Mouse (Mus musculus) heart, postnatal 36 days (tissue): ENCODE data around the gene Cavin3. TPM values are rescaled to one million over a fixed set of nuclear protein-coding genes. Genes with fewer than 3 reads are reported as not detected.
"Not testable (repeated sequence)": the region's sequence is repeated elsewhere in the genome, so short reads cannot be mapped to it uniquely, and the experiment has no call there.

Source experiments
- DNase-seq, 2 experiments: peaks; one replicate each; pipeline ENCODE4 v3.0.0; 2021 to 2022
- intact Hi-C: fragments of 180-260 bp; cut with DNase I; formaldehyde crosslinking; loops from one replicate; pipeline ENCODE4 v1.15.1; 2025
- total RNA-seq, 2 experiments: library from RNA; stranded (reverse); gene quantifications; 2 replicates each; pipeline ENCODE4 v1.2.3; 2021

Cavin3 gene
- total RNA-seq, 2 experiments from 2014 or later = 19.9 to 22.4 TPM

DNA sequence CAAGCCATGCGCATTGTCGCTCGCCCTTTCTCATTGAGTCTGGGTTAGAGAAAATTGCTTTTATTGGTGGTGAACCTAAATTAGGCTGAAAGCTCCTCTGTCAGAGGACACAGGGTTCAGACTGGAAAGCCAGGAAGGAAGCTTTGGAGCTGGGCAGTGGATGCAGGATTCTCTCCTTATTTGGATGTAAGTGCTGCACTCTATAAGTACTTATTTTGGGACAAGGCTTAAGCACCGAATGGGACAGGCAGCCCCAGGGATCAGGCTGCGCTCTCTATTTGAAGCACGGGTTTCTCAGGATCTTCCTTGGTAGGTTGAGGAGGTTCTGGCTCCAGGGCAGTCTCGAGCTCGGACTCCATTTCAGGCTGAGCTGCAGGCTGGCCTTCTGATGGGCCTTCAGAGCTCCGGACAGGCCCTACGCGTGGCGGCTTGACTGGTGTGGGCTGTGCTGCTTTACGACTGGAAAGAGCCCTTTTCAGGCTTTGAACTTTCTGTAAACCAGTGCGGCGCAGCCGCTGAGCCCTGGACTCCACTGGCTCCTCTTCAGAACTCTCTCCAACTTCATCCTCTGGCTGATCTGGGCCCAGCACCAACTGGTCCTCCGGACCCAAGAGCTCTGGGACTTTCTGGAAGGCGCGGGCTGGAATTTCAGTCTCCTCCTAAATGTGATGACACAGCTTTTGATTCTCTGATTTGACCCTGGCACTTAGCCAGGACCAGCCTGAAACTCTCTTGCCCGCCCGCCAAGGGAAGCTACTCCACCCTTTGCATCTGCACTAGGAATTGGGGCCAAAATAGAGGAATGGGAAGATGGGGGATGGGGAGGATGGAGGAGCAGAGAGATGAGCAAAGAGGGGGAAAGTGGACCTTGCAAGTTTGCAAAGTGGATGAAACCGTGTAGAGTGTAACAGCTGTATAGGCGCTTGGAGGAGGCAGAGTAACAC lies 1.3 kb downstream of the Cavin3 start:
- DNase-seq = peak; percentile 61 to 70
- intact Hi-C loops = loop anchor here (2.0 to 5.0 kb wide), 4 partner anchors 34 to 331 kb away; partner anchors contain the start of genes Mrpl17 and Trim3

GRCm38 (mm10) chr7:105480081-105480480 lies 2.0 kb downstream of the Cavin3 start:
- intact Hi-C loops = loop anchor here (2.0 to 5.0 kb wide), 4 partner anchors 35 to 332 kb away; partner anchors contain the start of genes Mrpl17 and Trim3
- DNase-seq = peak in 1 of 2 experiments; percentile 7

- DNase-seq = no peak
- intact Hi-C loops = loop anchor here (2.0 kb wide), 1 partner anchor 68 kb away; no protein-coding TSS in a partner anchor
These were observed 2.9 kb downstream of the Cavin3 start for GRCm38 (mm10) chr7:105479232-105479631.

DNA sequence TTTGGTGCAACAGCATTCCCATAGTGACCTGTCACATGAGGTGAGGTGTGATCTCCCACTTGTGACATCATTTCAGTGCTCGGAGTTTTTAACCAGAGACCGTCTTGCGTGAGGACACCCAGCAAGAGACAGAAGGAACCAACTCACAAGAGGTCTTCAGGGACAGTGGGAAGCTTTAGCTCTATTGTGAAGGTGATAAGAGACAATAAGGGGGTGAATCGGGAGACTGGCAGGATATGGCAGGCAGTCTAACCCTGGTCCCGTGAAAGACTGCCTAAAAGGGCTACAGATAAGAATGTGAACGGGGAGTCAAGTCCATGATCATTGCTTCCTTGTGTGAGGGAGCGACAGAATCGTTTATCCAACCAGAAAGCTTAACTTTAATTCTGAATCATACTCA lies 3.8 kb downstream of the Cavin3 start:
- no peak for DNase-seq
- intact Hi-C loops = loop anchor here (2.0 kb wide), 1 partner anchor 68 kb away; no protein-coding TSS in a partner anchor

GRCm38 (mm10) chr7:105477841-105478240 lies 4.3 kb downstream of the Cavin3 start:
- peak; percentile 35 to 48 for DNase-seq
- intact Hi-C loops = loop anchor here (2.0 kb wide), 1 partner anchor 67 kb away; no protein-coding TSS in a partner anchor

DNA sequence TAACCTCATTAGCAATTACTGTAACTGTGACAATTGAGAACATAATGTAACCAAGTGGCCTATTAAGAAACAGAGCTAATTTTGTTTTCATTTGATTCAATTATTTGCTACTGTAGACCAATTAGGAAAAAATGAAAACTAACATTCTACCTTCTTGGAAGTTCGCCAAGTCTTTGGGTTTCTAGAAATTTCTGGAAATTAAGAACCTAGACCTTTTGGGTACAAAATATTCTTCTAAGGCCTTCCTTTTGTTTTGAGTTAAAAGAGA lies 4.7 kb downstream of the Cavin3 start:
- DNase-seq = no peak
- intact Hi-C loops = no loop called here

DNA sequence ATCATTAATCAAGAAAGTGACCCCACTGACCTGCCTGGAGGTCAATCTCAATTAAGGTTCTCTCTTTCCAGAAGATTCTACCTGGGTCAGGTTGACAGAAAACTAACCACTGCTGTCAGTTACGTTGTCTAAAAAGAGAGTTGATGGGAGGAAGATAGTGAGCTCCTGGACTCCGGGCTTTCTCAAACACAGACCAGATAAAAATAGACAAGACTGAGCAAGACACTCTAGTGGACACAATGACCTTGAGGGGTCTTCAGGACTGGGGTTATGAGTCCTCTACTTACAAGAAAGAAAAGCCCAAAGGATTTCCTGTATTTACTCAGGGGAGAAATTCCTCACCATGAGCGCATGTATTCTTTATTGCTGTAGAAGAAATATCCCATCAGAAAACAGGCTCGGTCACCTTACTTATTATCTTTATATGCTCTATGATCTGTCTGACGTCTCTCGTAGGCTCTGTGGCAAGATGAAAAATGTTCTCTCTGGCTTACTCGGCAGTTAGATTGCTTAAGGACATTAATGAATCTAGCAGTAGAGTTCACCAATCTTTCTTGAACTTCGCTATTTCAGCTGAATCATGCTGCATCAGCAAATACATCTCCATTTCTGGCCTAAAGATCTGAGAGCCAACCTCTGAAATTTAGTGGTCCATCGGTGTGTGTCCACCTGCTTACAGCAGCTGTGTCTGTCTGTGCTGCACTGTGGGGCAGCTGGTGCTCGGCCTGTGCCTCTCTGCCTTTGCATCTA lies 5.2 kb downstream of the Cavin3 start:
- intact Hi-C loops = no loop called here
- no peak for DNase-seq

DNA sequence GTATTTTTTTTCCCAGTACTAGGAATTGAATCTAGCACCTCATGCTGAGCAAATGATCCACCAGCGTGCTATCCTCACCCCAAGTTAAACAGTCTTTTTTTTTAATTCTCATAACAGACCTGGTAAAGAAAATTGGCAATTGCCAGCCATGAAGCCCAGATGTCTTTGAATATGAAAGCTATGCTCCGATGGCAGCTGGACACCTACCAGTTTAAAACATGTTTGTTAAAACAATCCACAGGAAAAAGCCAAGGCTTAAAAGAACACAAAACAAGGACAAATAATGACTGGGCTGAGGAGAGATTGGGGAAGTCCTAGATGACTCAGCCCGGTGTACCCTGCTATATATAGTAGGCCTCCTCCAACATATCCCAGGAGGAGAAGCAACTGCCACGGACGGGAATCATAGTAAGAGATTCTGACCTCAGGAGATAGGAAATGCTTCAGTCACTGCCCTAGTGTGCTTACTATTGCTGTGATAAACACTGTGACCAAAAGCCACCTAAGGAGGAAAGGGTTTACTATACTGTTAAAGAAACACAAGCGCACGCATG lies 6.6 kb downstream of the Cavin3 start:
- DNase-seq = peak in 1 of 2 experiments; percentile 17

GRCm38 (mm10) chr7:105474771-105475315 lies 7.3 kb downstream of the Cavin3 start:
- no peak for DNase-seq
- intact Hi-C loops = no loop called here

More for the DNA sequence above, 6.6 kb downstream of the Cavin3 start:
- intact Hi-C loops = no loop called here

DNA sequence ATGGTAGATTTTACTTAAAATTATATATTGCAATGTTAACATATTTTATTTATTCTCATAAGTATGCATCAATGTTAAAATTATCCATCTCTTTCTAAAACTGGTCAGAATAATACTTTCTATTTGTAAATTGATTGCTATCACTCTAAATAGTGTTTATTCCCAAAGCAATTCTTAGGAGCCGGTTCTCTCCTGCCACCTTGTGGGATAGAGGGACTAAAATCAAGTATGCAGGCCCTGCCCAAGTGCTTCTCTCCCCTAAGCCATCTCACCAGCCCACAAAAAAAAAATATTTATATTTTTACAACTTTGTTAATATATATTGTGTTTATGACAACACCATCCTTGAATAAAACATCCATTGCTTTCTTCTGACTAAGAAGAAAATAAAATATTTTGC lies 9.5 kb downstream of the Cavin3 start:
- intact Hi-C loops = no loop called here

DNA sequence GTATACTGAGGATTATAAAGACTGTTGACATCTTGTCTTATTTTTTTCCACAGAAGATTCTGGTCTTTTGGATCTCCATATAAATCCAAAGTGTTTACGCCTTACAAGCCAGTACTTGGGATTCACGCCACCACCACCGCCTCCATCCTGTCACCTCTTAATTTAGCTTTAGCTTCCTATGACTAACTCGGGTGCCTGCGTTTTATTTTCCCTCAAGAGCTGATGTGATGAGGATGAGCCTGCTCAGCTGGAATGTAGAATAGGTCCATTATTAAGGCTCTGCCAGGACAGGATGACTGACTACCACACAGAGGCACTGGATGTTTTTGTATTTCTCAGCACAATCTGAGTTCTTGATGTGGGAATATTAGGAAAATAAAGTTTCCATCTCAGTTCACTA lies 16.6 kb downstream of the Cavin3 start:
- DNase-seq, intact Hi-C loops: not testable (repeated sequence)

More for the DNA sequence above, 9.5 kb downstream of the Cavin3 start:
- no peak for DNase-seq

- no peak for DNase-seq
- intact Hi-C loops = no loop called here
These were observed 23.6 kb downstream of the Cavin3 start for GRCm38 (mm10) chr7:105458546-105458945.

DNA sequence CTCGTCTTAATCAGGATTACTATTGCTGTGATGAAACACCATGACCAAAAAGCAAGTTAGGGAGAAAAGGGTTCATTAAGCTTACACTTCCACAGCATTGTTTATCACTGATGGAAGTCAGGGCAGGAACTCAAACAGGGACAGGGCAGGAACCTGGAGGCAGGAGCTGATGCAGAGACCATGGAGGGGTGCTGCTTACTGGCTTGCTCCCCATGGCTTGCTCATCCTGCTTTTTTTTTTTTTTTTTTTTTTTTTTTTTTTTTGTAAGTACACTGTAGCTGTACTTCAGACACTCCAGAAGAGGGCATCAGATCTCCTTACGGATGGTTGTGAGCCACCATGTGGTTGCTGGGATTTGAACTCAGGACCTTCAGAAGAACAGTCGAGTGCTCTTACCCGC lies 28.8 kb downstream of the Cavin3 start:
- intact Hi-C loops, DNase-seq: not testable (repeated sequence)

GRCm38 (mm10) chr7:105445076-105445475 lies 37.0 kb downstream of the Cavin3 start:
- intact Hi-C loops = no loop called here

GRCm38 (mm10) chr7:105441426-105441825 lies 40.7 kb downstream of the Cavin3 start:
- no peak for DNase-seq
- intact Hi-C loops = no loop called here

More at GRCm38 (mm10) chr7:105445076-105445475, 37.0 kb downstream of the Cavin3 start:
- no peak for DNase-seq

GRCm38 (mm10) chr7:105437979-105438772 lies 43.9 kb downstream of the Cavin3 start:
- DNase-seq = no peak
- intact Hi-C loops = no loop called here

- intact Hi-C loops = no loop called here
- peak in 1 of 2 experiments; percentile 6 for DNase-seq
These were observed 47.3 kb downstream of the Cavin3 start for GRCm38 (mm10) chr7:105434798-105435197.

- intact Hi-C loops = no loop called here
- no peak for DNase-seq
These were observed 48.2 kb downstream of the Cavin3 start for GRCm38 (mm10) chr7:105433859-105434258.

DNA sequence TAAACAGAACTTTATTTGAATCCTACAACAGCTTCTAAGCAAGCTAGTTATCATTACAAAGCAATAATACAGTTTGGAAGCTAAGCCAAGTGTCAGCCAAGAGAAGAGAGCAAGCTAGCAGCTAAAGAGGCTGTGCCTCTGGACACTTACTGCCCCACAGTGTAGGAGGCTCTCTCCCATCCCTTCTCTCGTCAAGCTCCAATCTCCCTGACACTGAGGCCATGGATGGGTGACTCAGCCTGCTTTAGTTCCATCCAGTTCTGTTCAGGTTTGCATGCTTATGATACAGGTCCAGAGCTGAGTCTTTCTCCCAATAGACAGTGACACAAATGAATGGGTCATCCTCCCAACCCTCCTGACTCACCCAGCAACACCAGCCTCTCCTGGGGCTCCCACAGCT lies 50.0 kb downstream of the Cavin3 start:
- DNase-seq = no peak
- intact Hi-C loops = no loop called here
